Mouse (Mus musculus) forebrain, embryonic 14.5 days (tissue): ENCODE results near the gene Rcan1. TPM values are rescaled to one million over a fixed set of nuclear protein-coding genes. Genes with fewer than 3 reads are reported as not detected.

ENCODE experiments used
- ATAC-seq: fragments of 200-750 bp; cut with Nextera tagmentation; 2 replicates; pipeline ENCODE4 v1.8.0; 2017; ENCODE audit warnings: mild to moderate bottlenecking, moderate library complexity
- DNase-seq: peaks from one replicate; pipeline ENCODE4 v3.0.0-alpha.2; 2015; ENCODE audit warnings: low spot score
- H3K27ac ChIP-seq: fragments of 300-500 bp; sonication (generic); 2 replicates; pipeline ENCODE4 v1.5.1; 2014; ENCODE audit warnings: low read depth, mild to moderate bottlenecking, control low read depth, low read length, moderate library complexity
- H3K27me3 ChIP-seq: fragments of 300-500 bp; sonication (generic); replicated peaks from 2 replicates; pipeline ENCODE4 v1.6.1; 2014; ENCODE audit warnings: low read length, control low read depth, mixed read lengths; ENCODE audit not compliant: control insufficient read depth, insufficient read depth
- H3K36me3 ChIP-seq: fragments of 300-500 bp; sonication (generic); 2 replicates; pipeline ENCODE4 v1.6.1; 2014; ENCODE audit warnings: low read length, control low read depth; ENCODE audit not compliant: control insufficient read depth, insufficient read depth
- H3K4me1 ChIP-seq: fragments of 300-500 bp; sonication (generic); 2 replicates; pipeline ENCODE4 v1.6.1; 2014; ENCODE audit warnings: antibody characterized with exemption, low read length, control low read depth; ENCODE audit not compliant: control insufficient read depth, insufficient read depth
- H3K4me2 ChIP-seq: fragments of 300-500 bp; sonication (generic); 2 replicates; pipeline ENCODE4 v1.6.1; 2014; ENCODE audit warnings: mild to moderate bottlenecking, control low read depth, low read length
- H3K4me3 ChIP-seq: fragments of 300-500 bp; sonication (generic); 2 replicates; pipeline ENCODE4 v1.5.1; 2014; ENCODE audit warnings: low read depth, low read length, control low read depth
- H3K9ac ChIP-seq: fragments of 300-500 bp; sonication (generic); 2 replicates; pipeline ENCODE4 v1.6.1; 2014; ENCODE audit warnings: mild to moderate bottlenecking, low read length, control low read depth, moderate library complexity
- H3K9me3 ChIP-seq: fragments of 300-500 bp; sonication (generic); replicated peaks from 2 replicates; pipeline ENCODE4 v1.6.1; 2016; ENCODE audit warnings: low read length, control low read depth, mixed read lengths; ENCODE audit not compliant: control insufficient read depth
- WGBS: fragments of 180-500 bp; shearing (Covaris S2); extraction: QIAGEN DNeasy Blood & Tissue Kit; methylation state at CpG from one replicate; pipeline ENCODE4 v1.1.7; 2014; 5-methylcytosine and 5-hydroxymethylcytosine counted together
- polyA plus RNA-seq: library from polyadenylated mRNA; unstranded; fragments of >200 nt; fragmentation: Nextera tagmentation; extraction: Ambion mirVana; gene quantifications from 2 replicates; pipeline ENCODE4 v1.2.1, GENCODE M21; 2014

The Rcan1 gene
- polyA plus RNA-seq, 1 experiment from 2014 or later: 46.3 TPM

- H3K4me2 ChIP-seq: peak overlapping the region; percentile 83
- WGBS: 34% methylated on average over 14 of the region's 14 CpGs
- H3K27ac ChIP-seq: no peak overlapping the region
- H3K4me1 ChIP-seq: peaks cover 14% of the 10 kb centered on the region
- H3K36me3 ChIP-seq: no peaks in the 10 kb centered on the region
- H3K4me3 ChIP-seq: peak overlapping the region; percentile 81
- DNase-seq (peak; percentile 16), ATAC-seq (no peak)
- H3K9me3 ChIP-seq: no peaks in the 10 kb centered on the region
- H3K27me3 ChIP-seq: no peaks in the 10 kb centered on the region
- H3K9ac ChIP-seq: peak overlapping the region; percentile 82
Observed at GRCm38 (mm10) chr16:92464390-92464972, 6.2 kb downstream of the Rcan1 start.

- no peaks in the 10 kb centered on the region for H3K9me3 ChIP-seq
- DNase-seq (no peak), ATAC-seq (no peak)
- 77% methylated on average over 6 of the region's 6 CpGs for WGBS
- H3K4me2 ChIP-seq: no peak overlapping the region
- no peaks in the 10 kb centered on the region for H3K36me3 ChIP-seq
- no peak overlapping the region for H3K4me3 ChIP-seq
- H3K27me3 ChIP-seq: no peaks in the 10 kb centered on the region
- H3K27ac ChIP-seq: no peak overlapping the region
- H3K9ac ChIP-seq: no peak overlapping the region
- peaks cover 14% of the 10 kb centered on the region for H3K4me1 ChIP-seq
Observed at GRCm38 (mm10) chr16:92461412-92461811, 9.3 kb downstream of the Rcan1 start.

- Histone ChIP-seq H3K36me3 (no peaks in the 10 kb centered on the region), H3K4me1 (no peaks in the 10 kb centered on the region), H3K4me2 (no peak overlapping the region), H3K4me3 (no peak overlapping the region), H3K9ac (no peak overlapping the region), H3K27ac (no peak overlapping the region), H3K9me3 (no peaks in the 10 kb centered on the region), H3K27me3 (no peaks in the 10 kb centered on the region)
- WGBS: 19% methylated on average over 7 of the region's 7 CpGs
- DNase-seq: peak; percentile 85
- ATAC-seq: peak; percentile 63
Observed at GRCm38 (mm10) chr16:92457594-92457993, 13.1 kb downstream of the Rcan1 start.

GRCm38 (mm10) chr16:92455969-92456368 is 14.7 kb downstream of the Rcan1 start:
- DNase-seq (no peak), ATAC-seq (no peak)
- no peaks in the 10 kb centered on the region for H3K4me1 ChIP-seq
- H3K27ac ChIP-seq: no peak overlapping the region
- no peaks in the 10 kb centered on the region for H3K27me3 ChIP-seq
- H3K4me2 ChIP-seq: no peak overlapping the region
- no peak overlapping the region for H3K4me3 ChIP-seq
- H3K9ac ChIP-seq: no peak overlapping the region
- H3K9me3 ChIP-seq: no peaks in the 10 kb centered on the region
- H3K36me3 ChIP-seq: no peaks in the 10 kb centered on the region
- 93% methylated on average over 5 of the region's 5 CpGs for WGBS

- Histone ChIP-seq H3K36me3 (no peaks in the 10 kb centered on the region), H3K4me2 (no peak overlapping the region), H3K27me3 (no peaks in the 10 kb centered on the region), H3K4me3 (no peak overlapping the region), H3K9ac (no peak overlapping the region), H3K4me1 (no peaks in the 10 kb centered on the region), H3K27ac (no peak overlapping the region), H3K9me3 (no peaks in the 10 kb centered on the region)
- DNase-seq (no peak), ATAC-seq (no peak)
- 74% methylated on average over 8 of the region's 8 CpGs for WGBS
Observed at GRCm38 (mm10) chr16:92455488-92455887, 15.2 kb downstream of the Rcan1 start.

- Histone ChIP-seq H3K27me3 (no peaks in the 10 kb centered on the region), H3K4me2 (no peak overlapping the region), H3K9me3 (no peaks in the 10 kb centered on the region), H3K27ac (no peak overlapping the region), H3K4me3 (no peak overlapping the region), H3K9ac (no peak overlapping the region), H3K36me3 (no peaks in the 10 kb centered on the region), H3K4me1 (no peaks in the 10 kb centered on the region; the same call in 1 of the 2 replicates)
- no peak for ATAC-seq
- 91% methylated on average over 18 of the region's 18 CpGs for WGBS
- no peak for DNase-seq
Observed at GRCm38 (mm10) chr16:92454495-92454894, 16.2 kb downstream of the Rcan1 start.

GRCm38 (mm10) chr16:92454002-92454401 is 16.7 kb downstream of the Rcan1 start:
- H3K9ac ChIP-seq: no peak overlapping the region
- no peaks in the 10 kb centered on the region for H3K27me3 ChIP-seq
- H3K9me3 ChIP-seq: no peaks in the 10 kb centered on the region
- WGBS: 89% methylated on average over 7 of the region's 7 CpGs
- DNase-seq: no peak
- H3K27ac ChIP-seq: no peak overlapping the region
- no peaks in the 10 kb centered on the region for H3K36me3 ChIP-seq
- ATAC-seq: no peak
- H3K4me3 ChIP-seq: no peak overlapping the region
- H3K4me2 ChIP-seq: no peak overlapping the region
- no peaks in the 10 kb centered on the region; the same call in 1 of the 2 replicates for H3K4me1 ChIP-seq

GRCm38 (mm10) chr16:92452609-92453008 is 18.1 kb downstream of the Rcan1 start:
- WGBS: 61% methylated on average over 8 of the region's 8 CpGs
- Histone ChIP-seq H3K9ac (no peak overlapping the region), H3K27ac (no peak overlapping the region), H3K36me3 (no peaks in the 10 kb centered on the region), H3K9me3 (no peaks in the 10 kb centered on the region), H3K27me3 (no peaks in the 10 kb centered on the region), H3K4me1 (no peaks in the 10 kb centered on the region; the same call in 1 of the 2 replicates), H3K4me3 (no peak overlapping the region), H3K4me2 (no peak overlapping the region)
- ATAC-seq: no peak
- DNase-seq: no peak

GRCm38 (mm10) chr16:92451516-92452072 is 19.1 kb downstream of the Rcan1 start:
- WGBS: 92% methylated on average over 17 of the region's 17 CpGs
- no peak for ATAC-seq
- H3K27ac ChIP-seq: no peak overlapping the region; the same call in 1 of the 2 replicates

More at GRCm38 (mm10) chr16:92451516-92452072, 19.1 kb downstream of the Rcan1 start:
- no peak for DNase-seq
- H3K9me3 ChIP-seq: no peaks in the 10 kb centered on the region
- H3K4me2 ChIP-seq: no peak overlapping the region
- no peak overlapping the region for H3K4me3 ChIP-seq
- H3K9ac ChIP-seq: no peak overlapping the region
- no peaks in the 10 kb centered on the region for H3K36me3 ChIP-seq
- H3K4me1 ChIP-seq: no peaks in the 10 kb centered on the region; the same call in 1 of the 2 replicates
- no peaks in the 10 kb centered on the region for H3K27me3 ChIP-seq
